Mouse (Mus musculus) megakaryocyte, adult 5-6 weeks (primary cell): ENCODE measurements around the gene Smarcc1. TPM values are rescaled to one million over a fixed set of nuclear protein-coding genes. Genes with fewer than 3 reads are reported as not detected.
"Not testable (repeated sequence)": the region's sequence is repeated elsewhere in the genome, so short reads cannot be mapped to it uniquely, and the experiment has no call there.

ENCODE experiments used
- ATAC-seq: 2 replicates; pipeline ENCODE4 v1.8.0; 2016; ENCODE audit warnings: mild to moderate bottlenecking, inconsistent platforms; ENCODE audit not compliant: poor library complexity, severe bottlenecking
- total RNA-seq, 2 experiments: library from RNA; stranded (forward) in 1 of 2; stranded (reverse) in 1 of 2; fragments of 153-499, 151-499 nt in 1 of 2; fragments of 221-1000, 200-1000 nt in 1 of 2; gene quantifications; 2 replicates each; pipeline versions ENCODE4 v1.2.3 to v1.2.4; 2015 to 2017

Gene Smarcc1
- total RNA-seq (2015) (52.4 and 55.5 TPM in 2 replicates), total RNA-seq (2017) (27.4 and 45.0 TPM in 2 replicates)

DNA sequence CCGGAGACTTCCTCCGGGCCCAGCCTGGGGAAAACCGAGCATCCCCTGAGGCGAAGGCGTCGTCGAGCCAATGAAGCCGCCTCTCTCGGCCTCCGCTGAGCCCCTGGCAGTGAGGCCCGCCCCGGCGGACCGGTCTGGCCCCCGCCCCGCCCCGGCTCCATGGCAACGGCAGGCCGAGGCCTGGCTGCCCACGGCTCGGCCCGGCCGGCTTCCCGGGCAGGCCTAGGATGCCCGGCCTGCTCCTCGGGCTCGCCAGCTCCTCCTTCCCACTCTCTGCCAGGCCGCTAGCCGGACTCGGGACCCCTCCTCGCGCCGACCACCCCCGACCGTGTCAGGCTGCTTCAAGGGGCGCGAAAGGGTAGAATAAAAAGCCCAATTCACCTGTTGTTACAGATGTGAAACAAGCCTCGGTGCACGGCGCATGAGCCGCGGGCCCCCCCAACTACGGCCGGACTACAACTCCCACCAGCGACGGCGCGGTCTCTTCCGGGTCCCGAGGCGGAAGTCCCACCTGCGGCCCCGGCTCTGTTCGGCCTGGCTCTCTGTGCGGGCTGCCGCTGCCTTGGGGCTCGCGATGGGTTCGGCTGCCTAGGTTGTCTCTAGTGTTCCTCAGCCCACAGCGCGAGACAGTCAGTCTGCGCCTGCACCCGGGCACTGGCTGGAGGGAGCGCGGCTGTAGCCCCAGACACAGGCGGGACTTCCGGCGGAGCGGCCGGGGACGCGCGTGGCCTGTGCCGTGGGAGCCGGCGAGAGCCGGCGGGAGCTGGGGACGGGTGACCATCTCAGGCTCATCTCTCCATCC is at the start of gene Smarcc1:
TSS of gene Smarcc1 (plus strand) at position 732 of the 802 bp plus-strand sequence.
- peak; percentile 95 for ATAC-seq

DNA sequence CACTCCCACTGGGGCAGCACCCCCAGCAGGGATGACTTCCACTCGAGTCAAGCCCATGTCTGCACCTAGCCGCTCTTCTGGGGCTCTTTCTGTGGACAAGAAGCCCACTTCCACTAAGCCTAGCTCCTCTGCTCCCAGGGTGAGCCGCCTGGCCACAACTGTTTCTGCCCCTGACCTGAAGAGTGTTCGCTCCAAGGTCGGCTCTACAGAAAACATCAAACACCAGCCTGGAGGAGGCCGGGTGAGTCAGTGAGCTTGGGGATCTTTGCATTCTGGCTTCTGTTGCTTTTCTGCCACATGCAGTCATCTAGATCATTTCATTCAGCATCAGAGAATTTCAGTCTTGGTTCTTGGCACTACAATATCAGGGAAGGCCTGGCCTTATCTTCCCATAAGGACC is 48.8 kb upstream of the Smarcc1 start:
- ATAC-seq, result no peak

DNA sequence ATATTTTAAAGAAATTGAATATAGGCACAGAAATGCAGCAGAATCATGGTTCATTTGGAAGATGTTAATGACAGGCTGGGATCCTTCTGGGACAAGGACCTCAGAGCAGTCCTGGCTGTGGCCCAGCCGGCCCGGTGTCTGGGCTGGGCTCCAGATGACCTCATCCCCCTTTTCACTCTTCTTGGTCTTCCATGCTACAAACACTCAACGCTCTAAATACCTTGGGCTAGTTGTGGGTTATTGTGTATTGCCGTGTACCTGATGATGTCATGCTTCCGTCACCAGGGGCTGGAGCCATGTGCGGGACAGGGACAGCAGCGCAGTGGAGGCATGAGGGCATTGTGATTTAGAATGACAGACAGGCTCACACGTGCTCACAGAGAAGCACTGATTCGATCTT is 47.1 kb upstream of the Smarcc1 start:
- no peak for ATAC-seq

DNA sequence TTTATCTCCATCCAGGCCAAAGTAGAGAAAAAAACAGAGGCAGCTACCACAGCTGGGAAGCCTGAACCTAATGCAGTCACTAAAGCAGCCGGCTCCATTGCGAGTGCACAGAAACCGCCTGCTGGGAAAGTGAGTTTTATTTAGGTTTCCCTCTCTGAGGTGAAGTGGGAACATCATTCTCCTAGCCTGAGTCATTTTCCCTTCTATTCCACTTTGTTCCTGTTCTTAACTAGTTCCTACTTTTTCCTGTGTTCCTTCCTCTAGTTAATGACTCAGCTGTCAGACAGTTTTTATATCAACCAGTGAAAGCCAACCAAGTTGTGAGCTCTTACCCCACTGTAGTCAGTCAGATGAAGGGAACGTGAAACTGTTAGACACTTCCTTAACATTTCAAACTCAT is 46.5 kb upstream of the Smarcc1 start:
- no peak for ATAC-seq

DNA sequence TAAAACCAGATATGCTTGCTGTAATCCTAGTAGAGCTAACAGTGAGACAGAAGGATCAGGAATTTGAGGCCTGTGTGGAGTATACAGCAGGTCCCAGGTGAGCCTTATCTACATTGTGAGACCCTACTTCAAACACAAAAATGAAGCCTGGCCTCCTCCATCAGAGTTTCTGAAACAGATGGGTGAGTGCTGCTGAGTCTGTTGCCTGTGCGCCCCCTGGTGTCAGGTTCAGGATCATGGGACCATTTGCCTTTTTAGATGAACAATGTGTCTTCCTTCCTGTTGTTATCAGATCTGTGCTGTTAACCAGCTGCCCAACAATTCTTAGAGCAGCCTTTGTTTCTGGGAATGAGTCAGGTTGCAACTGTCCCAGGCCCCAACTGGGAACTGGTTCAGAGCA is 45.7 kb upstream of the Smarcc1 start:
- ATAC-seq, result peak; percentile 60

DNA sequence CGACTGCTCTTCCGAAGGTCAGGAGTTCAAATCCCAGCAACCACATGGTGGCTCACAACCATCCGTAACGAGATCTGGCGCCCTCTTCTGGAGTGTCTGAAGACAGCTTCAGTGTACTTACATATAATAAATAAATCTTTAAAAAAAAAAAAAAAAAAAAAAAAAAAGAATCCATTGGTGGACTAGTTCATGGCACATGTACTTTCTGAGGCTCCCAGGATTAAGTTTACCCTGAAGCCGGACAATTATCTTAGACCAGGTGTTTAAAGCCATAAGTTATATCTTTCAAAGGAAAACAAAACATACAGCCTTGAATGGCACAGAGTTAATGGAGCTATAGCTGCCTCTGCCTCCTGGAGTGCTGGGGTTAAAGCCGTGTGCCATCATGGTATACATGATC is 41.0 kb upstream of the Smarcc1 start:
- not testable (repeated sequence) for ATAC-seq

DNA sequence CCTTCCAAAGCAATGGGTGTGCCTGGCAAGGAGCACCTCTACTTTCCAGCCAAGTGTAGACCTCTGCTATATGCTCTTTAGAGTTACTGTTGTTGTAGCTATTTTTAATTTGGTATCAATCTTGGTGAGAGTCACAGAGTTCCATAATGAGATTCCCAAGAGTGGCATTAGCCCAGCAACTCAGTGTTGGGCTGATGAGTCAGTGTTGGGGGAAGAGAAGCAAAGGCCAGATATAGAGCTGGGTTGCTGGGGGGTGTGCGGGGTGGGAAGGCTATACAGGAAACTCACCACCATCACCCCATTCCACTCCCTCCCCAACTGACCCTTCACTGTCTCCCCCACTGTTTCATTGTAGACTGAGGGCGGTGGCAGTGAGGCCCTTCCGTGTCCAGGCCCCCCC is 36.4 kb upstream of the Smarcc1 start:
- no peak for ATAC-seq

DNA sequence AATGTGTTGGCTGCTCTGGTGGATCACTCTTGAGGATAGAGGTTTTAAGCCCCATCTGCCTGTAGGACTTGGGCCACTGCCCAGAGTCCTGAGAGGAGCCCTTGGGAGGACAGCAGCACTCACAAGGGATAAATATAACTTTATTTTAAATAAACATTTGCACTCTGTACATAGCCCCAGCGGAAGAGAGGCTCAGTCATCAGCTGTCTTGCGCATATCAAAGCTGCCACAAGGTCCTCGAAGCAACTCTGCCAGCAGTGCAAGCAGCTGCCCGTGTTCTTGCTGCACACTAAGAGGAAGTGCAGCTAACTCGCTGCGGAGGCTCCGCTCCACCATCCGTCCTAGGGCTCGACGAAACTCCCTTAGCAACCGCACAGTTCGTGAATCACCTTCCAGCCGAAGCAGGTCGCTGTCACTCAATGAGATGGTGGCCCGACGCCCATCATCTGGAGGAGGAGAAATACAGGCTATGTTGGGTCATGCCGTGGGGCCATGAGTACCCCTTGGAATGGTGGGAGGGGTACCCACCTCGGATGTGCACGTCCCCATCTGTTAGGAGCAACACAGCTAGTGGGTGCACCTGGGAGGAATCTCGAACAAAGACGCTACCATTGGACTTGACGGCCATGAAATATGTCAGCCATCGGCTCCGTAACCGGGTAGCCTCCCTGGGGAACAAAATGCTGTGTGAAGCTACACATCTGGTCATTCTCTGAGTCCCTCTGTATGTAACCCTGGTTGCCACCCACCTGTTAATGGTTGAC is 33.1 kb upstream of the Smarcc1 start:
- no peak for ATAC-seq

DNA sequence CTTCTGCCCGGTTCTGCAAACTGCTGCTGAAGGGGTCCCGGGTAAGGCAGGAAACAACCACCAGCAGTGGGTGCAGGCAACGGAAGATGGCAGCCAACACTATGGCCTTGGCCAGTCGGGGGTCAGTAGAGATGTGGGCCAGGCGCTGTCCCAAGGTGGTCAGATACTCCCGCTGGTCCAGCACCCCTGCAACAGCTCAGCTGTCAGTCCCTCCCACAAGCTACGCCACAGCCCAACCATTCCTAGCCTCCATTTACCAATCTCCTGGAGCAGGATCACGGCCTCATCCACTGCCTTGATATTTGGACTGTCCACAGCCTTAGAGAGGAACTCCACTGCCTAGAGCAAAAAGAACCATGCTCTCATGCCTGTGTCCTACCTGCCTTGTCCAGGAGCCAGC is 31.8 kb upstream of the Smarcc1 start:
- ATAC-seq, result no peak

DNA sequence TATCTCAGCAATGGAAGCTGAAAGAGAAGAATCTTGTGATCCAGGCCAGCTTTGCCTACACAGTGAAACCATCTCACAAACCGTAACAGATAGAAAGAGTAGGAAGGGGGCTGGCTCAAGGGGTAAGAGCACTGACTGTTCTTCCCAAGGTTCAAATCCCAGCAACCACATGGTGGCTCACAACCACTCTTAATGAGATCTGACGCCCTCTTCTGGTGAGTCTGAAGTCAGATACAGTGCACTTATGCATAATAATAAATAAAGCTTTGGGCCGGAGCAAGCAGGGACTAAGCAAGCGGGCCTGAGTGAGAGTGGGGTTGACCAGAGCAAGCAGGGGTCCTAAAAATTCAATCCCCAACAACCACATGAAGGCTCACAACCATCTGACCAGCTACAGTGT is 24.2 kb upstream of the Smarcc1 start:
- no peak for ATAC-seq

DNA sequence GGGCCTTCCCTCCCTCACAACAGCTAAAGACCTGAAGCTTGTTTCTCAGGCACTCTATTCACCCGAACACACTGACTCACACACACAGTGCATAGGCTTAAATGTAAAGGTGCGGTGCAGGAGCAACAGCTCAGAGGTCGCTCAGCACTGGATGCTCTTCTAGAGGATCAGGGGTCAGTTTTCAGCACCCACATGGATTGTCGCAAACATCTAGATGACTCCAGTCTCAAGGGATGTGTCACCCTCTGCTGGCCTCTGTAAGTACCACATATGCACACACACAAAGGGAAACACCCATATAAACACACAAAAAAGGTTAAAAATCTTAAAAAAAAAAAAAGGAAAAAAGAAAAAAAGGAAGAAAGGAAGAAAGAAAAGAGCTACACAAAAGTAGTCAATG is 22.7 kb upstream of the Smarcc1 start:
- no peak for ATAC-seq

DNA sequence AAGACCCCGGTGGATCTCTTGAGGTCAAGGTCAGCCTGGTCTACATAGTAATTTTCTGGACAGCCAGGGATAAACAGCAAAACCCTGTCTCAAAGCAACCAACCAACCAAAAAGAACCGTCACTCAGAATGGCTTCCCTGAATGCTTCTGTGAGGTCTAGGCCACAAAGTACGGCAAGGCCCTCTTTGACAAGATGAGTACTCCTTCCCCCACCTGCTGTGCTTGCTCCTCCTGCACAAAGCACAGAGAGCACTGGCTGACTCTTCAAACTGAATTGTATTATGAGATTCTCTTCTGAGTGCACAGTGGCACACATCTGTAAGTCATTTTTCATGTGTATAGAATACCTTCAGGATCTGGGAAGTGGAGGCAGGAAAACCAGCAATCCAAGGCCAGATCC is 19.7 kb upstream of the Smarcc1 start:
- no peak for ATAC-seq

DNA sequence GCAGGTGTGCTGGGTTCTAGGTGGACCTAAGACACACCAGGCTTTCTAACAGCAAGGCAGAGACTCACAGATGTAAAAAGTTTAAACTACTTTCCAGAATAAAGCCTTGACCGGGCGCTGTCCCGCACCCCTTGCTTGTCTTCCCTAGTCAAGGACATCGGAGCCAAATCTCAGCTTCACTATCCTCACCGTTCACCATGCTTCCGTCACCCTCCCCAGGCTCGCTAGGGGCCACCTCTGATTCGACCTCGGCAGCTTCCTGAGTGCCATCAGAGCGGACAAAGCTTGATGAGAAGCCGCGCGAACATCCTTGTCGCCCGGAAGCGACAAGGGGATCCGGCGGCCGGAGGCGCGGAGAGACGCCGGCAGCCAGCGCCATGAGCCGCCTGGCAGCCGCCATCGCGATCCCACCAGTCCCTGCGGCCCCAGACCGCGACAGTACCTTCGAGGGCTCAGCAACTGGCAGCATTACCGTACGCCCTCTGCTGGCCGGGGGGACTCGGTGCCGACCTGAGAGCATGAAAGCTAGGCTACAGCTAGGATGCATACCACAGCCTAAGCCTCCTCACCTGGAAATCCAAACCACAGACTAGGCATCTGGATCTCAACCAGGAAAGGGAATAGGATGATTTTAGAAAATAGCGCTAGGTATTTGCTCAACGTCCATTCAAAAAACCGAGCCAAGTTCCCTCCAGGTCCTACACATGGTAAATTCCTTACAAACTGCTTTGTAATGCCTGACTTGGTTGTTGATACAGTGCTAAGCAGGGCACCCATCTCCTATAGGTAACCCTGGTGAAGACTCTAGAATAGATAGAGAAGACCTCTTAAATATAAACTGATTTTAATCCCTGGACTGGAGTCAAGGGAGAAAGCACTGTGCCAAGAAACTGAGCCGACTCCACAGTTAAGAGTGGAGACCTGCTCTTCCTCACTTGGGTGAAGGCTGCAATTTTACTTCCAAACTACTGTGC is 16.6 kb upstream of the Smarcc1 start:
- ATAC-seq, result peak; percentile 100

DNA sequence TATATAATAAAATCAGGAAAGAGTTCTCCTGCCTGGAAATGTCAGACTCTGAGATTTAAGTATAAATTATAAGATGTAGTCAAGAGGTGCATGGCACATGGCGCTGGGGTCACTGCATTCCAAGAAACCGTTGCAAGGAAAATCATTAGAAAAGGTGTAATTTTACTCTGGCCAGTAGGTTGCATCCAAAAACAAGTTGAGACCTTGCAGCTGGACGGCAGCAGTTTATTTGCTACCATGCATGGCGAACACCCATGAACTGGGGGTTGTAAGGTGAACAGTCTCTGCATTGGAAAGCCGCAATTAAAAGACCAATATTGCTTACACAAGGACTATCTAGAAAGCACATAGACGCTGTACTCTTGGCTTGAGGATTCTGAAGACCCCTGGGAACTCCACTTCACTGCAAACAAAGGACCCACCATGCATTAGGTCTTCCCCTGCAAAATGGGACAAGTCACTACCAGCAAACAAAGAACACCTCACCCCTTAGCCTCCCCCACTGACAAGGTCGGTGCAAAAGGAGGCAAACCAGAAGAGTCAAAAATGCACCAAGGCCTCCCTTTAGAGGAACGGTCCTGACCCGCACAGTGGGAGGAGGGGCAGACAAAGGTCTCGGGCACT is 1.0 kb upstream of the Smarcc1 start:
- ATAC-seq, result no peak

DNA sequence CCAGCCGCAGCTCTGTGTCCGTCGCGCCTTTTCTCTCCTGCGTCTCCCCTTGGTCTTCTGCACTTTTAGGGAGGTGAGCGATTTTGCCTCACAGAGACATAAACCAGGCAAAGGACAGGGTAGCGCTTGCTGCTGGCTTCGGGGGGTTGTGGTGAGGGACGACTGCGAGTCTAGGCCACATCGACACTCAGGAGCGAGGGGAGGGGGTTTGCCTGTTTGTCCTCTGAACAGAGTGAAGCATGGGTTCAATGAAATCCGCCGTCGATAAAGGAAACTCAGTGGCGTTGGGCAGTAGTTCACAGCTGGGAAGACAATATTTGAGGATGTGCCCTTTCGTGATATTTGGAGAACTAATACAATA is 251 bp downstream of the Smarcc1 start, which contains the start of gene Dhx30:
TSS of gene Dhx30 (minus strand) at position 52 of the 361 bp plus-strand sequence.
- 0 out of 2 replicates have a peak, but pooled peaks have one; percentile 1 for ATAC-seq

DNA sequence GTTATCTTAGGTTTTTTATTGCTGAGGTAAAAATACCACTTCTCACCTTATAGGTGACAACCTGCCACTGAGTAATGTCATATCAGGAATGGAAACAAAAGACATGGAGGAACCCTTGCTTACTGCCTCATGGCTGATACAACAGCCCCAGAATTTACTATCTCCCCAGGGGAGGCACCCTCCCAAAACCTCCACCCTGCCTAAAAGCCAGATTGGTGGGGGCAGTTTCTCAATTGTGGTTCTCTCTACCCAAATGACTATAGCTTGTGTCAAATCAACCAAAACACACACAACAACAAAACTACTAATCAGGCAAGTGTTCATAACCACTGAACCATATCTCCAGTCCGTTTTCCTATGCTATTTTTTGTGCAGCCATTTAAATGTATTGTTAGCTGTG is 741 bp downstream of the Smarcc1 start:
- no peak for ATAC-seq

DNA sequence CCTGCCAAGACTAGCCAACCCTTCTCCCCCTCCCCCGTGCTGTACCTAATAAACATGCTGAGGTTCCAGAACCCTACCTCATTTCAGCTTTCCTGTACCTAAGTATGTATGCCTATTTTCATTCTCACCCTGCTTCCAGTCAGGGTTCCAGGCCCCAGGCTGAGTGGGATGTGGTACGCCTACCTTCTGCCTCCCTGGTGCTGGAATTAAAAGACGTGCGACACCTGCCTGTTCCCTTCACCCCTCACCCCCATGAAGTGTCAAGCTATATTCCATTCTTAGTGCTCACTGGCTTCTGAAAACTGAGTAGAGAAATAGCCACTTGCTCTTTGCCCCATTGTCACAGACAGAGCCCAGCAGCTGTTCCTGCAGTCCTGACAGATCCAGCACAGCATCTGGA is 3.9 kb downstream of the Smarcc1 start:
- ATAC-seq, result no peak

DNA sequence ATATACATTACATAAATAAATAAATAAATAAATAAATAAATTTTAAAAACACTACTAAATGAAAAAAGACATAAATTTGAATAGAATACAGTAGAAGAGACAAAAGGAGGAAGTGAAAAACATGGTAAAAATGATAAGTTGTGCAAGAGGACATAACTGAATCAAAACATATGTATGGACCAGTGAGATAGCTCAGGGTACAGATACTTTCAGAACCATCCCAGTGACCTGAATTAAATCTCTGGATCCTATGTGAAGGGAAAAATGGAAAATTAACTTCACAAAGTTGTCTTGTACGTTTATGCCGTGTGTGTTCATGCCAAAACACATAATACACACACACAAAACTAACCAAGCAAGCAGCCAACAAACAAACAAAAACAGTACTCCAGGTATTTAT is 5.8 kb downstream of the Smarcc1 start:
- ATAC-seq, result no peak

DNA sequence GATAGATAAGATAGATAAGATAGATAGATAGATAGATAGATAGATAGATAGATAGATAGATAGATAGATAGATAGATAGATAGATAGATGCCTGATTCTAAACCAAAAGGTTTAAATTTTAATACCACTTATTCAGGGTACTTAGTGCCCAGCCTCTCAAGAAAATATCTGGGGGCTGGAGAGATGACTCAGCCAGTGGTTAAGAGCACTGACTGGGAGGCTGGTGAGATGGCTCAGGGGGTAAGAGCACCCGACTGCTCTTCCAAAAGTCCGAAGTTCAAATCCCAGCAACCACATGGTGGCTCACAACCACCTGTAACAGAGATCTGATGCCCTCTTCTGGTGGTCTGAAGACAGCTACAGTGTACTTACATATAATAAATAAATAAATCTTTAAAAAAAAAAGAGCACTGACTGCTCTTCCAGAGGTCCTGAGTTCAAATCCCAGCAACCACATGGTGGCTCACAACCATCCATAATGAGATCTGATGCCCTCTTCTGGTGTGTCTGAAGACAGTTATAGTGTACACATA is 6.6 kb downstream of the Smarcc1 start:
- ATAC-seq, result not testable (repeated sequence)

DNA sequence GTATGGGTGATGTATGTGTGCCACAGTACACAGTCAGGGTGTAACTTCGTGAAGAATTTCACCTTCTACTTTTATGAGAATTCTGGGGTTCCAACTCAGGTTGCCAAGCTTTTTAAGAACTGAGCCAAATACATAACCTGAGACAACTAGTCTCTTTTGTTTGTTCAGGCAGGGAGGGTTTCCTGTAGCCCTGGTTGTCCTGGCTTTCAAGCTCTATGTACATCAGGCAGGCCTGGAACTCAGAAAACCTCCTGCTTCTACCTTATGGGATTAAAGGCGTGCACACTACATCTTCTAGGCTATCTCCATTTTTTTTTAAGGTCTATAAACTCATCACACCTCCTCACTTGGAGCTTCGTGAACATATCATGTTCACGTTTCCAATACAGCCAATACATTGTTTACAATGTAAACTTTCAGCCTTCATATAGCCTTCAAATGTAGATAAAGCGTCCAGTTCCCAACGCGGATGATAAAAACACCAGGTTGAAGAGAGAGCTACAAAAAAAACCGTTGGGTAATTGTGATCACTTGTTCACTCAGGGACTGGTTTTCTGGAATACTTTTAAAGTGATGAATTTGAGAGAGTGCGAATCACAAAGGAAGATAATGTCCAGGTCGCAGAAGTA is 13.5 kb downstream of the Smarcc1 start:
- no peak for ATAC-seq
